Mouse (Mus musculus) neural tube, embryonic 12.5 days (tissue): ENCODE measurements at regions not wholly inside any gene's neighbourhood (a gene's known extent, or its start where the extent isn't known, plus 50 kb on each side); places are given as distances from the start of the nearest gene placed in this dataset.

ENCODE experiments used
- ATAC-seq: fragments of 200-750 bp; cut with Nextera tagmentation; 2 replicates; pipeline ENCODE4 v1.8.0; 2017; ENCODE audit warnings: low read depth, mild to moderate bottlenecking, moderate TSS enrichment, moderate library complexity; ENCODE audit not compliant: low FRiP score
- H3K27ac ChIP-seq: fragments of 300-500 bp; sonication (generic); 2 replicates; pipeline ENCODE4 v1.5.1; 2016
- H3K27me3 ChIP-seq: fragments of 300-500 bp; sonication (generic); replicated peaks from 2 replicates; pipeline ENCODE4 v1.6.1; 2016; ENCODE audit warnings: mild to moderate bottlenecking
- H3K36me3 ChIP-seq: fragments of 300-500 bp; sonication (generic); 2 replicates; pipeline ENCODE4 v1.6.1; 2016; ENCODE audit warnings: mild to moderate bottlenecking
- H3K4me1 ChIP-seq: fragments of 300-500 bp; sonication (generic); 2 replicates; pipeline ENCODE4 v1.6.1; 2016
- H3K4me2 ChIP-seq: fragments of 300-500 bp; sonication (generic); replicated peaks from 2 replicates; pipeline ENCODE4 v1.6.1; 2016; ENCODE audit warnings: mild to moderate bottlenecking
- H3K4me3 ChIP-seq: fragments of 300-500 bp; sonication (generic); 2 replicates; pipeline ENCODE4 v1.5.1; 2016
- H3K9ac ChIP-seq: fragments of 300-500 bp; sonication (generic); 2 replicates; pipeline ENCODE4 v1.6.1; 2016; ENCODE audit warnings: mild to moderate bottlenecking
- H3K9me3 ChIP-seq: fragments of 300-500 bp; sonication (generic); 2 replicates; pipeline ENCODE4 v1.6.1; 2016; ENCODE audit warnings: mild to moderate bottlenecking
- WGBS: fragments of 180-500 bp; shearing (Covaris S2); methylation state at CpG from one replicate; pipeline ENCODE4 v1.1.7; 2016; 5-methylcytosine and 5-hydroxymethylcytosine counted together

DNA sequence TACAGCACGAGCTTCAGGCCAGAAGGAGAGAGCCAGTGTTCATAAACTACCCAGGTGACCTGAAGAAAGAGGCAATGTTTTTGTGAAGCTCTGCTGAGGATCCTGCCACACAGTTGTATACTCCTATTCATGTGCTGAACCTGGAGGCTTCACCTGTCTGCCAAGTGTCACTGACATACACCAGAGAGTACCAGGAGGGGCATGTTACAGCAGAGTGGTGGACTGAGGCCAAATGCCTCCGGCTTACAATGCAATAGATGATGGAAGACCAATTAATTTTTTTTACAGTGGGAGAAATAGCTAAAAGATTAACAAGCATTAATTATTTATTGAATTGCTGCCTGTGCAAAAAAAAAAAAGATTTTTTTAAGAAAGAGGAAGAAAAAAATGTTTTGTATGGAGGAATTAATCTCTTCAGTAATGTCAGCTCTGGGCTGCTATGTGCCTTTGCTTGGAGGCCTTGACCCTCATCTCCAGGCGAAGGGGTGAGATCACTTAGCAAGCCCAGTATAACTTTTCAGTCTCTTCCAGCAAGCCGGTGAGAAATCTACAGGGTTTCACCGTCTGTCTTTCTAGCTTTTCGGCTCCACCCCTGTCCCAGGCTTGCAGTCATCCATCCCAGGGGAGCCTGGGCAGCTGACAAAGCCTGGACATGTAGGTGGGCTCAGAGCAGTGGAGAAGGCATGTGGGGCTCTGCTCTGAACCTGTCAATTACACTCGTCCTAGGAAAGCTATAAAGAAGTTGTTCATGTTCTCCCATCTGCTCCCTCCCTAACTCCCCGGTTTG is 144.0 kb upstream of the Tmem45b start:
- H3K9me3 ChIP-seq = no peaks in the 10 kb centered on the region
- ATAC-seq = no peak

DNA sequence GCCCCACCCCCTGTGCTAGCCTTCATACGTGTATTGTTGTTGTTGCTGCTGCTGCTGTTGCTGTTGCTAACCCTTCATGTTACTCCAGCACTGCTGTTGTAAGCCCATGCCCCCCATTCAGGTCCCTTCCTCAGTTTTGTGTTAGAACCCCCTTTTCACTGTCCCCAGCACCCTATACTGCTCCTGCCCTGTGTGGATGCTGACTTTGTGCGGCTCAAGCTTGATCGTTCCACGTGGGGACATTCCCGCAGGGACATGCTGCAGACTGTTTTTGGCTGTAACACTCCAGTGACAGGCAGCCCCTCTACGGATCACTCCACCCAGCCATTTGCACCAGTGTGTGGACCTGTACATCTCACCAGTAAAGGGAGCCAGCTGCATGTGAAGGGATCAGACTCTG is 142.7 kb upstream of the Tmem45b start:
- Histone ChIP-seq H3K9ac (no peak overlapping the region), H3K4me3 (no peak overlapping the region), H3K4me1 (no peaks in the 10 kb centered on the region), H3K4me2 (no peak overlapping the region), H3K27ac (no peak overlapping the region), H3K36me3 (no peaks in the 10 kb centered on the region), H3K27me3 (no peaks in the 10 kb centered on the region), H3K9me3 (no peaks in the 10 kb centered on the region)
- WGBS = 89% methylated on average over 6 of the region's 6 CpGs
- ATAC-seq = no peak

More for the DNA sequence above, 144.0 kb upstream of the Tmem45b start:
- no peak overlapping the region for H3K27ac ChIP-seq
- WGBS = 73% methylated on average over 8 of the region's 8 CpGs
- no peaks in the 10 kb centered on the region for H3K36me3 ChIP-seq
- no peaks in the 10 kb centered on the region for H3K4me1 ChIP-seq
- H3K4me3 ChIP-seq = no peak overlapping the region
- H3K9ac ChIP-seq = no peak overlapping the region
- H3K27me3 ChIP-seq = no peaks in the 10 kb centered on the region
- no peak overlapping the region for H3K4me2 ChIP-seq

DNA sequence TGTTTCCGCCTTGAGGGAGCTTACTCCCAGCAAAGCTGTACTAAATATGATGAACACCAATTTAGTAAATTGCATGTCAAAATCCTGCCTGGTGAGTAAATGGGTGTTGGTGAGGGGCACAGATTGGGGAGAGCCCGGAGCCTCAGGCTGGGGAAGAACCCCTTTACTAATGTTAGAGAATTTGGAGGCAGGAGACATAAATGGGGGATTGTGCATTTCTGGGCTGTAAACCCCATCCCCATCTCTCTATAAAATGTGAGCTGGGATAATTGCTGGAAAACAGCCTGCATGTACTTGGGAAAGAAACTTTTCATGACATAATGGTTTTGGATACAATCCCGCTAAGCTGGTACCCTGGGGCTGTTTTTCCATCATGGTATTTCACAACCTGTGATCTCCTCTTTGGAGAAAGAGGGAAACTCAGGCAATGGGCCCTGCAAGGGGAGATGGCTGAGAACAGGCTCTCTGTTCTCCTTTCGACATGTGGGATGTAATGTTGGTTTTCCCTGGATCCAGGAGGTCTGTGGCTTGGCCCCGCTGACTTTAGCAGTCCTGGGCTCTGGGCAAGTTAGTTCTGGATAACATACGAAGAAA is 140.3 kb upstream of the Tmem45b start:
- H3K4me3 ChIP-seq = no peak overlapping the region
- H3K9ac ChIP-seq = no peak overlapping the region
- 88% methylated on average over 6 of the region's 6 CpGs for WGBS
- H3K27ac ChIP-seq = no peak overlapping the region
- no peaks in the 10 kb centered on the region for H3K9me3 ChIP-seq
- ATAC-seq = no peak
- H3K4me2 ChIP-seq = no peak overlapping the region
- no peaks in the 10 kb centered on the region for H3K36me3 ChIP-seq
- H3K27me3 ChIP-seq = no peaks in the 10 kb centered on the region
- no peaks in the 10 kb centered on the region for H3K4me1 ChIP-seq

DNA sequence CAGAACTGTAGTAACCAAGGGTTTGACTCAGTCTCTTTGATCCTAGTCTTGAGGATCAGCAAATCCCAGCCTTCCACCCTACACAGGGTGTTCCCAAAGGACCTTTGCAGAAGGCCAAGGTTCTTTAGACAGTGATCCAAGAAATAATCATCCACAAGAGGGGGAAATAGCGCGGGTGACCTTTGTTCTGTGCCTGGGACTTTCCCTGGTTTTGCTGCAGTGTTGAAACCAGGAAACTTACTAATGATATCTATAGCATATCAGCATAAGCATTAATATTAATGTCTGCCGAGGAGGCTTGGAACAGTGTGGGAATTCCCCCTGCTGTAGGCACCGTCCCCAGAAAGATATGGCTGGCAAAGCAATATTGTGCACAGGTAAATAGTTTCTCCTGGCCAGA is 138.4 kb upstream of the Tmem45b start:
- H3K4me2 ChIP-seq = no peak overlapping the region
- no peak overlapping the region for H3K4me3 ChIP-seq
- H3K27ac ChIP-seq = no peak overlapping the region
- H3K9me3 ChIP-seq = no peaks in the 10 kb centered on the region
- 94% methylated on average over 4 of the region's 4 CpGs for WGBS
- H3K27me3 ChIP-seq = no peaks in the 10 kb centered on the region
- H3K36me3 ChIP-seq = no peaks in the 10 kb centered on the region
- ATAC-seq = no peak
- no peaks in the 10 kb centered on the region for H3K4me1 ChIP-seq
- no peak overlapping the region for H3K9ac ChIP-seq

DNA sequence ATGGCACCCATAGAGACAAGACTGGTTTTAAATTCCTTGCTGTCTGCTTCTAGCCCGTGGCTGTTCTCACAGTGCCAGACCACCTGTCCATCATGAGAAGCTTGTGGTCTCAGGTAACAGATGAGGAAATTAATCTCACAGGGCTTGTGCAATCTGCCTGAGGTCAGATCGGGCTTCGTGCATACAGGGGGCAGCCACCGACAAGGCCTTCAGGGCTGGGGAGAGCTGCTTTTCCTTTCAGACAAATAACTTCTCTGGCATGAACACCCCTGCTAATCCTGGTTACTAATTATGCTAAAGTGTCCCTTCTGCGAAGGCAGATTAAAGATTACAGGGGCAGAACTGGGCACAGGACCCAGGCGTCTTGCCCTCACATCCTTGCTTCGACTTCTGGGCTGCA is 130.8 kb upstream of the Tmem45b start:
- no peaks in the 10 kb centered on the region for H3K36me3 ChIP-seq
- no peak for ATAC-seq
- H3K27me3 ChIP-seq = no peaks in the 10 kb centered on the region
- 86% methylated on average over 7 of the region's 7 CpGs for WGBS
- H3K9ac ChIP-seq = no peak overlapping the region
- H3K4me2 ChIP-seq = no peak overlapping the region
- H3K4me3 ChIP-seq = no peak overlapping the region
- H3K4me1 ChIP-seq = no peaks in the 10 kb centered on the region
- H3K9me3 ChIP-seq = no peaks in the 10 kb centered on the region
- no peak overlapping the region for H3K27ac ChIP-seq

DNA sequence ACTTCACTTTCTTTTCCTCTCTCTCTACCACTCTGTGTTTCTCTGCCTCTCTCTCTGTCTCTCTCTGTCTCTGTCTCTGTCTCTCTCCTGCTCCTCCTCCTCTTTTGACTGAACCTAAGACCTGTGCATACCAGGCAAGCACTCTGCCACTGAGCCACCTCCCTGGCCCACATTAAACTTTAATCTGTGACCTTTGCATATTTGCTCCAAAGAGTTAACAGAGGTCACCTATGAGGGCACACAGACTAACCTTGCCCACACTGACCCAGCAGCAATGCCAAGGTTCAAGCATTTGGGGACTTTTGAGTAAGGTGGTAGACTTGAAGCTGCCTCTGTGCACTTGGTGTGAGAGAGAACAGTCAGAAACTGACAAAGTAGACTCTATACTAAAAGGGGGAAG is 123.4 kb upstream of the Tmem45b start:
- Histone ChIP-seq H3K36me3 (no peaks in the 10 kb centered on the region), H3K27me3 (no peaks in the 10 kb centered on the region), H3K27ac (no peak overlapping the region), H3K4me2 (no peak overlapping the region), H3K9ac (no peak overlapping the region), H3K4me3 (no peak overlapping the region), H3K9me3 (no peaks in the 10 kb centered on the region), H3K4me1 (no peaks in the 10 kb centered on the region)
- ATAC-seq = no peak

DNA sequence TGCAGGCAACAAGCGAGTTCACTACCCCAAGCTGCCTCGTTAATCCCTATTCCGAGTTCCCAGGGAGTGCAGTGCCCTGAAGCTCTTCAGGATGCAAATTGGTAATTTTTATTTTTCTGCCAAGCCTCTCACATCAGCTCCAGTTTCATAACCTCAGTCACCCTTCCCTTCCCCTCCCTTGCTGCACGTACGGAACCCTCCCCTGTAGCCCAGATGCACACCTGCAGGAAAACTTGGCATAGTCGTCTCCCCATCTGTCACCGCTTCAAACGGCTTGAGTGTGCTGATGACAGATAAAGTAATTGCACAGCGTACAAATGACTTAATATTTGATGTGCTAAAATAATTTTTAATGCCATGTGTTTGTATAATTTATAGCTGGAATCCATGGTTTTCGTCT is 119.7 kb upstream of the Tmem45b start:
- Histone ChIP-seq H3K4me1 (no peaks in the 10 kb centered on the region), H3K4me2 (no peak overlapping the region), H3K27me3 (no peaks in the 10 kb centered on the region), H3K9ac (no peak overlapping the region), H3K27ac (no peak overlapping the region), H3K4me3 (no peak overlapping the region), H3K9me3 (no peaks in the 10 kb centered on the region), H3K36me3 (no peaks in the 10 kb centered on the region)
- WGBS = 88% methylated on average over 10 of the region's 10 CpGs
- ATAC-seq = no peak

DNA sequence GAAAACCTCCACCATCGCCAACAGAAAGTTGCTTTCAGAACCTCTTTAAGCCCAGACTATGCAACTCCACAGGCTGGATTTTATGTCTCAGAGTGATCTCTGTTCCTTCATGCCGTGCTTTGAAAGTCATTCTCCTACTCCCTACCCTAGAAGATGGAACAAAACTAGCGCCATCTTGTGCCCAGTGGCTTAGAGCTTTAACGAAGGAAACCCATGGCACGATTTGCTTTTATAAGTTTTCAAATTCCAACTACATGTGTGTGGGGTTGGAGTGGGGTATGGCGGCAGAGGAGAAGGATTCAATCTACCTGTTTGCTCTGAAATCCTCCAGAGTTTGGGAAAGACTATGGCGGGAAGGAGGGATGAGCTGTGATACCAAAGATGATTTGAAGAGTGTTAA is 118.7 kb upstream of the Tmem45b start:
- ATAC-seq = no peak
- no peaks in the 10 kb centered on the region for H3K9me3 ChIP-seq
- H3K36me3 ChIP-seq = no peaks in the 10 kb centered on the region
- no peaks in the 10 kb centered on the region for H3K27me3 ChIP-seq
- no peak overlapping the region for H3K4me2 ChIP-seq
- no peak overlapping the region for H3K27ac ChIP-seq
- no peaks in the 10 kb centered on the region for H3K4me1 ChIP-seq
- no peak overlapping the region for H3K4me3 ChIP-seq
- WGBS = 80% methylated on average over 7 of the region's 7 CpGs
- no peak overlapping the region for H3K9ac ChIP-seq

DNA sequence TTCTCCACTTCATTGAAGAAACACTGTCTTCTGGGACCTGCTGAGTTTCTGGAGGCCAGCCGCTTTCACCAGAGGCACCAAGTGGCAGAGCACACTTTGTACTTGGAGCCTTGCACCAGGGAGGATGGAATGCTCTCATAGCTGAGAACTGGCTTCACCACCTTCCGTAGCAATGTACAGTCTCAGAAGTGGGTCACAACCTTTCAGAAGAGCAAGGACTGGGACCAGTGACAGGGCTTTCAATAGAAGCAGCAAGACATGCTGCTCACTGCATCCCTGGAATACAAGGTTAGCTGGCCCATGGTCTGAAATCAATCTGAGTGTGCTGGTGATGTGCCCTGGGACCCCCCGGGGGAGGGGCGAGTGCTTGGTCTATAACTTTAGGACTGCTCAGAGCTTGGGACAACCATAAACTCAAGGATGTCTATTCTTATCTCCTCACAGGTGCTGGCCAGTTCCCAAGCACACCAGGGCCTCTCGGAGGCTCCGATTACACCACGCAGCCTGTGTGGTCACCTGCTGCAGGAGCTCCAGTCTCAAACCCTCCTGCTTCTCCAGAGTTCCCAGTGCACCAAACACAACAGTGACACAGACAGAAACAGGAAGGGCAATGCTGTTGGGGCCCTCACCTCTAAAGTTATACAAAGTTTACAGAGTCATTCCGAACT is 114.4 kb upstream of the Tmem45b start:
- no peak overlapping the region for H3K4me2 ChIP-seq
- H3K4me1 ChIP-seq = no peaks in the 10 kb centered on the region
- no peak overlapping the region for H3K9ac ChIP-seq
- H3K4me3 ChIP-seq = no peak overlapping the region
- 94% methylated on average over 8 of the region's 8 CpGs for WGBS
- no peaks in the 10 kb centered on the region for H3K9me3 ChIP-seq
- no peaks in the 10 kb centered on the region for H3K36me3 ChIP-seq
- no peak for ATAC-seq
- H3K27me3 ChIP-seq = no peaks in the 10 kb centered on the region
- no peak overlapping the region for H3K27ac ChIP-seq

DNA sequence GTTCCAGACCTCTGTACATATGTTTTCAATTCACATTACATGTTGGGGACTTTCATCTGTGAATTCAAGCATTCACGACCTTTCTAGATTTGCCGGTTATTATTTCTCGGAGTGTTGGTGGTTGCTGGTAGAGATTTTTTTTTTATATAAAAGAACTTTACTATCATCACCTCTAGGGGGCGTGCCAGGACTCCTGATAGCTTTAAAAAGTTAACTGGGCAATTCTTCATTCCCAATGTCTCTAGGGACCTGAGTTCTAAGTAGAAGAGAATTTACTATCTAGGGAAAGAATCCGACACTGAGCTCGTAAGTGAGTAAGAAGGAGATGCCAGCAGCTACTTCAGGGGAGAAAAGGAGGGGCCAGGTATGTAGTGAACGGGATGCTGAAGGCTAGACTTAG is 112.8 kb upstream of the Tmem45b start:
- 74% methylated on average over 7 of the region's 7 CpGs for WGBS
- no peak for ATAC-seq
- Histone ChIP-seq H3K27ac (no peak overlapping the region), H3K4me3 (no peak overlapping the region), H3K36me3 (no peaks in the 10 kb centered on the region), H3K9ac (no peak overlapping the region), H3K9me3 (no peaks in the 10 kb centered on the region), H3K27me3 (no peaks in the 10 kb centered on the region), H3K4me1 (no peaks in the 10 kb centered on the region), H3K4me2 (no peak overlapping the region)

DNA sequence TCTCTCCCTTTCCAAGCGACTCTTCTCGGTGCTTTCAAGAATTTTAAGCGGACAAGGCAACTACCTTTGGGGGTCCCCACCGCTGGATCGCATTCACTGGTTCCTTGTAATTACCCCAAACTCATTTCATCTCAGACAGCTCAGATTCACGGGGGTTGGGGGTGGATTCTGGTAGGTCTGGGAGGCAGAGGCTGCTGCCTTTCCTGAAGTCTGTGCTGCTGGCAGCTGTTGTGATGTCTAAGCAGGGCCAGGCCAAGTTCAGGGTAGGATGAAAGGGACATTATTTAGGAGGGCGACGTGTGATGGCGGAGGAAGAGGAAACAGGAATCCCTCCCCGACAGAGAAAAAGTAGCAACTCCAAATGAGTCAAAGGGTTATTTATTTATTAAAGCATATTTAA is 102.8 kb upstream of the Tmem45b start:
- no peak overlapping the region for H3K9ac ChIP-seq
- H3K27me3 ChIP-seq = no peaks in the 10 kb centered on the region
- H3K36me3 ChIP-seq = no peaks in the 10 kb centered on the region
- WGBS = 79% methylated on average over 10 of the region's 10 CpGs
- H3K4me3 ChIP-seq = no peak overlapping the region
- H3K9me3 ChIP-seq = no peaks in the 10 kb centered on the region
- no peaks in the 10 kb centered on the region for H3K4me1 ChIP-seq
- ATAC-seq = no peak
- H3K27ac ChIP-seq = no peak overlapping the region
- no peak overlapping the region for H3K4me2 ChIP-seq

DNA sequence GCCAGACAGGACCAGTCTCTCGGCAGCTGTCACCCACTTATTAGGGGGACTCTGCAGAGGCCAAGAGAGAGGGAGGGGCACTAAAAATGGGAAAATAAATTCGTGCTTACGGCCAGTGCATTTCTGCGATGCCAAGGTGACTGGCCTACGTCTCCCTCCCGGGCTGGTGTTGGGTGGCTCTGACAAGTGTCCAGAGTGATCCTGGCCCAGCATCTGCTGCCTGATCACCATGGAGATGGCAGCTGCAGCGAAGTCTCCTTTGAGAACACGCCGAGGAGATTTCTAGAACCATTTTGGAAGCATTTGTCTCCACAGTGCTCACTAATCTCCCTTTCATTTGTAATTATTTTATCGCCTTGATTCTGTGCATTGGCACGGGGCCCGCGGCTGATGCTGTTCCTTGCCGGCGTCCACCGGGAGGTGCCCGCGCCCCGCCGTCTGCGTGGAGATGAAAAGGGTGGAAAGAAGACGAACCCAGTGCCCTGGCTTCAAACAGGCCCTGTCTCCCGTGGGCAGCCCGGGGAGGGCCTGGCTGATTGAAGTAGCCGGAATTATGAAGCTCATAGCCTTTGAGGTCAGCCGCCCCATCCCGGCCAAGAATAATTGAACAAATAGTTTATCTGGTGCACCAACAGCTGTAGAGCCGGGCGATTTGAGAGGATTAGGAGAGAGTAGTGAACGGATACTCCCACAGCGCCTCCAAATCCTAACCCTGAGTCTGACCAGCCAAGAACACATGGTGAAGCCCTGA is 102.2 kb upstream of the Tmem45b start:
- WGBS = 82% methylated on average over 31 of the region's 31 CpGs
- Histone ChIP-seq H3K9ac (no peak overlapping the region), H3K4me2 (no peak overlapping the region), H3K27me3 (no peaks in the 10 kb centered on the region), H3K4me3 (no peak overlapping the region), H3K36me3 (no peaks in the 10 kb centered on the region), H3K9me3 (no peaks in the 10 kb centered on the region), H3K27ac (no peak overlapping the region), H3K4me1 (no peaks in the 10 kb centered on the region)
- no peak for ATAC-seq
